Mouse (Mus musculus) intestine, embryonic 14.5 days (tissue): ENCODE data around the gene Rin3. TPM values are rescaled to one million over a fixed set of nuclear protein-coding genes. Genes with fewer than 3 reads are reported as not detected.

Experiments used
- ATAC-seq: fragments of 200-750 bp; cut with Nextera tagmentation; replicated peaks from 2 replicates; pipeline ENCODE4 v1.8.0; 2017; ENCODE audit warnings: low read depth, moderate number of reproducible peaks, moderate TSS enrichment, moderate library complexity; ENCODE audit not compliant: low FRiP score, low TSS enrichment
- DNase-seq: peaks from one replicate; pipeline ENCODE4 v3.0.0-alpha.2; 2018; ENCODE audit warnings: low spot score
- H3K27ac ChIP-seq: fragments of 300-500 bp; sonication (generic); 2 replicates; pipeline ENCODE4 v1.5.1; 2014; ENCODE audit warnings: low read depth, mild to moderate bottlenecking, control low read depth
- H3K27me3 ChIP-seq: fragments of 300-500 bp; sonication (generic); replicated peaks from 2 replicates; pipeline ENCODE4 v1.6.1; 2014; ENCODE audit warnings: low read length, control low read depth; ENCODE audit not compliant: control insufficient read depth, insufficient read depth
- H3K36me3 ChIP-seq: fragments of 300-500 bp; sonication (generic); 2 replicates; pipeline ENCODE4 v1.6.1; 2014; ENCODE audit warnings: low read length, control low read depth; ENCODE audit not compliant: control insufficient read depth, insufficient read depth
- H3K4me1 ChIP-seq: fragments of 300-500 bp; sonication (generic); replicated peaks from 2 replicates; pipeline ENCODE4 v1.6.1; 2014; ENCODE audit warnings: low read length, control low read depth, mixed read lengths; ENCODE audit not compliant: control insufficient read depth, insufficient read depth
- H3K4me2 ChIP-seq: fragments of 300-500 bp; sonication (generic); 2 replicates; pipeline ENCODE4 v1.6.1; 2014; ENCODE audit warnings: low read length
- H3K4me3 ChIP-seq: fragments of 300-500 bp; sonication (generic); 2 replicates; pipeline ENCODE4 v1.5.1; 2014; ENCODE audit warnings: low read depth, low read length, control low read depth, mixed read lengths
- H3K9ac ChIP-seq: fragments of 300-500 bp; sonication (generic); 2 replicates; pipeline ENCODE4 v1.6.1; 2014; ENCODE audit warnings: mild to moderate bottlenecking, low read length
- H3K9me3 ChIP-seq: fragments of 300-500 bp; sonication (generic); 2 replicates; pipeline ENCODE4 v1.6.1; 2016; ENCODE audit warnings: low read length, control low read depth; ENCODE audit not compliant: control insufficient read depth
- WGBS: fragments of 180-500 bp; shearing (Covaris S2); extraction: QIAGEN DNeasy Blood & Tissue Kit; methylation state at CpG from one replicate; pipeline ENCODE4 v1.1.7; 2014; 5-methylcytosine and 5-hydroxymethylcytosine counted together
- polyA plus RNA-seq: library from polyadenylated mRNA; unstranded; fragments of >200 nt; fragmentation: Nextera tagmentation; extraction: Ambion mirVana; gene quantifications from 2 replicates; pipeline ENCODE4 v1.2.1, GENCODE M21; 2014

Rin3 gene
- polyA plus RNA-seq, 1 experiment from 2014 or later, result 13.4 TPM

GRCm38 (mm10) chr12:102251070-102251469 lies 31.8 kb upstream of the Rin3 start:
- DNase-seq, result no peak
- no peak for ATAC-seq
- H3K36me3 ChIP-seq, result no peaks in the 10 kb centered on the region
- H3K4me1 ChIP-seq, result no peaks in the 10 kb centered on the region
- H3K9me3 ChIP-seq, result no peaks in the 10 kb centered on the region
- WGBS, result 85% methylated on average over 3 of the region's 3 CpGs
- H3K27ac ChIP-seq, result no peak overlapping the region
- H3K27me3 ChIP-seq, result no peaks in the 10 kb centered on the region
- H3K4me2 ChIP-seq, result no peak overlapping the region
- H3K4me3 ChIP-seq, result no peak overlapping the region
- H3K9ac ChIP-seq, result no peak overlapping the region

GRCm38 (mm10) chr12:102251985-102252384 lies 30.9 kb upstream of the Rin3 start:
- Histone ChIP-seq H3K9ac (no peak overlapping the region), H3K4me2 (no peak overlapping the region), H3K27ac (no peak overlapping the region), H3K27me3 (no peaks in the 10 kb centered on the region), H3K9me3 (no peaks in the 10 kb centered on the region), H3K4me3 (no peak overlapping the region), H3K4me1 (no peaks in the 10 kb centered on the region), H3K36me3 (no peaks in the 10 kb centered on the region)
- ATAC-seq (no peak), DNase-seq (no peak)
- WGBS, result 64% methylated on average over 3 of the region's 3 CpGs

GRCm38 (mm10) chr12:102252525-102252924 lies 30.3 kb upstream of the Rin3 start:
- 80% methylated on average over 1 of the region's 1 CpGs for WGBS
- Histone ChIP-seq H3K27ac (no peak overlapping the region), H3K4me3 (no peak overlapping the region), H3K9ac (no peak overlapping the region), H3K9me3 (no peaks in the 10 kb centered on the region), H3K4me1 (no peaks in the 10 kb centered on the region), H3K4me2 (no peak overlapping the region), H3K27me3 (no peaks in the 10 kb centered on the region), H3K36me3 (no peaks in the 10 kb centered on the region)
- ATAC-seq (no peak), DNase-seq (no peak)

GRCm38 (mm10) chr12:102255012-102255411 lies 27.8 kb upstream of the Rin3 start:
- no peak overlapping the region for H3K4me3 ChIP-seq
- H3K4me2 ChIP-seq, result no peak overlapping the region
- no peak overlapping the region for H3K27ac ChIP-seq
- DNase-seq (no peak), ATAC-seq (no peak)
- H3K36me3 ChIP-seq, result no peaks in the 10 kb centered on the region
- H3K4me1 ChIP-seq, result no peaks in the 10 kb centered on the region
- no peaks in the 10 kb centered on the region for H3K9me3 ChIP-seq
- H3K27me3 ChIP-seq, result no peaks in the 10 kb centered on the region
- H3K9ac ChIP-seq, result no peak overlapping the region

- no peak overlapping the region for H3K27ac ChIP-seq
Measured at GRCm38 (mm10) chr12:102258522-102259112, 24.2 kb upstream of the Rin3 start.

GRCm38 (mm10) chr12:102261933-102262396 lies 20.9 kb upstream of the Rin3 start:
- Histone ChIP-seq H3K9ac (no peak overlapping the region), H3K4me2 (no peak overlapping the region), H3K4me3 (no peak overlapping the region), H3K36me3 (no peaks in the 10 kb centered on the region), H3K27ac (peak overlapping the region; percentile 27; the same call in 1 of the 2 replicates), H3K27me3 (no peaks in the 10 kb centered on the region), H3K4me1 (peaks cover 12% of the 10 kb centered on the region), H3K9me3 (no peaks in the 10 kb centered on the region)
- ATAC-seq, result 0 out of 2 replicates have a peak, but pooled peaks have one; percentile 50
- DNase-seq, result no peak
- WGBS, result 23% methylated on average over 8 of the region's 8 CpGs

More at GRCm38 (mm10) chr12:102258522-102259112, 24.2 kb upstream of the Rin3 start:
- DNase-seq (no peak), ATAC-seq (no peak)
- Histone ChIP-seq H3K9ac (no peak overlapping the region), H3K4me1 (peaks cover 12% of the 10 kb centered on the region), H3K4me3 (no peak overlapping the region), H3K4me2 (no peak overlapping the region), H3K9me3 (no peaks in the 10 kb centered on the region), H3K36me3 (no peaks in the 10 kb centered on the region), H3K27me3 (no peaks in the 10 kb centered on the region)
- 81% methylated on average over 3 of the region's 3 CpGs for WGBS

GRCm38 (mm10) chr12:102262809-102263208 lies 20.0 kb upstream of the Rin3 start:
- H3K4me3 ChIP-seq, result no peak overlapping the region
- no peaks in the 10 kb centered on the region for H3K27me3 ChIP-seq
- no peak overlapping the region for H3K27ac ChIP-seq
- 83% methylated on average over 2 of the region's 2 CpGs for WGBS
- H3K9ac ChIP-seq, result no peak overlapping the region
- ATAC-seq (no peak), DNase-seq (no peak)
- H3K9me3 ChIP-seq, result no peaks in the 10 kb centered on the region
- H3K4me2 ChIP-seq, result no peak overlapping the region
- peaks cover 12% of the 10 kb centered on the region for H3K4me1 ChIP-seq
- H3K36me3 ChIP-seq, result no peaks in the 10 kb centered on the region

- no peak overlapping the region for H3K9ac ChIP-seq
- H3K27me3 ChIP-seq, result no peaks in the 10 kb centered on the region
- H3K36me3 ChIP-seq, result no peaks in the 10 kb centered on the region
- H3K9me3 ChIP-seq, result no peaks in the 10 kb centered on the region
- DNase-seq (no peak), ATAC-seq (no peak)
- H3K4me3 ChIP-seq, result no peak overlapping the region
- H3K4me2 ChIP-seq, result no peak overlapping the region
- H3K27ac ChIP-seq, result no peak overlapping the region
- H3K4me1 ChIP-seq, result peaks cover 12% of the 10 kb centered on the region
Measured at GRCm38 (mm10) chr12:102263249-102263648, 19.6 kb upstream of the Rin3 start.

GRCm38 (mm10) chr12:102266433-102266832 lies 16.4 kb upstream of the Rin3 start:
- Histone ChIP-seq H3K27ac (no peak overlapping the region), H3K4me1 (peaks cover 11% of the 10 kb centered on the region), H3K9ac (no peak overlapping the region), H3K4me3 (no peak overlapping the region), H3K36me3 (no peaks in the 10 kb centered on the region), H3K27me3 (no peaks in the 10 kb centered on the region), H3K4me2 (no peak overlapping the region), H3K9me3 (no peaks in the 10 kb centered on the region)
- ATAC-seq (no peak), DNase-seq (no peak)
- 87% methylated on average over 8 of the region's 8 CpGs for WGBS
